Mouse (Mus musculus) thymus, adult 2 months (tissue): ENCODE measurements around the gene Foxk1.

Experiments used
- CTCF ChIP-seq: fragments of 200-500 bp; IDR thresholded peaks from 2 replicates; pipeline ENCODE4 v1.5.1; 2012; ENCODE audit warnings: mild to moderate bottlenecking, control low read depth, low read length, moderate library complexity, borderline replicate concordance; ENCODE audit not compliant: control insufficient read depth, poor library complexity, insufficient read depth; ENCODE audit errors: extremely low read depth
- POLR2A ChIP-seq: fragments of 200-500 bp; IDR thresholded peaks from 2 replicates; pipeline ENCODE4 v1.6.1; 2012; ENCODE audit warnings: mild to moderate bottlenecking, low read length, control low read depth, moderate library complexity; ENCODE audit not compliant: control insufficient read depth, poor library complexity, insufficient read depth; ENCODE audit errors: extremely low read depth

DNA sequence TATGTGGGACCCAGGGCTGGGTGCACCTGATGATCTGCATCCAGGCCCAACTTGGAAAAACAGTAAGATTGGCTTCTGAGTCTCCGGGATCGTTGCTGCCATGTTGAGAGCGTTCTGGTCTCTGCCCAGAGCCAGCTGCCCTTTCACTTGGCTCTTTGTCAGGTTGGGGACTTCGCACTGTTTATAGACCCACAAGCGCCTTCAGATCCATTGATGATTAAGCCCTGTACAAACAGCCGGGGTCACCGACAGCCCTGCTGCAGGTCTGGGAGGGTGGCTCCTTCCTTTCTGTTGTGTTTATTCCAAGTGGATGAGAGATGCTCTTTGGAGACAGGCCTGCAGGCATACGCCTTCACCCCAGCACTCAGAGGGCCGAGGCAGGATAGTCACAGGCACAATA, 16.6 kb downstream of the Foxk1 start:
- TF ChIP-seq CTCF (no peak), POLR2A (no peak)
